Mouse (Mus musculus): Measurements from ENCODE around the gene Slc39a10. TPM values are rescaled to one million over a fixed set of nuclear protein-coding genes. Genes with fewer than 3 reads are reported as not detected.

Slc39a10 gene
- total and polyA plus RNA-seq, 2 experiments from 2014 or later: 52.9 to 85.3 TPM

- H3K27me3 ChIP-seq (ENCODE audit: insufficient read depth, low read length): no peaks in the 10 kb centered on the region
- no peak for TF ChIP-seq CTCF (IDR thresholded peaks at IDR 0.05)
Measured at GRCm38 (mm10) chr1:46922904-46923303, 30.3 kb upstream of the Slc39a10 start.

DNA sequence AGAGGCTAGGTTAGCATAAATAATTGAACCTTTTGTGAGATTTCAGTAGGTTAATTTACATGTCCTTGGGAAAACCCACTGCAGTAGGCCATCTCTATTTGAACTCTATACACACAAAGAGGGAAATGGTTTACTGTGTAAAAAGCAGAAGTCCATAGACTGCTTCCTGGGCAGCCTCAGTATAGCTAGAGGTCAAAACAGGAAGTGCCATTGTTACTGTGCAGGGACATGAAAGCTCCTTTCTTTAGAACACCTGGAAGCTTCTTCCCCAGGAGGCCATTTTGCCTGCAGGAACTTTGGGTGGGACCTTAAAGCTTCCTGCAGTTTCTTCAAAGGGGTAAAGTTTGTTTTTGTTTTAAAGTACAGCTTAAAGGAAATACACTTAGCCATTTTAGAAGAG is 29.0 kb upstream of the Slc39a10 start:
- no peaks in the 10 kb centered on the region for H3K27me3 ChIP-seq (ENCODE audit: insufficient read depth, low read length)
- H3K4me2 ChIP-seq (ENCODE audit: low read depth, low read length, poor library complexity, severe bottlenecking): no peak overlapping the region
- H3K9ac ChIP-seq (replicated peaks; ENCODE audit: low read length, poor library complexity, severe bottlenecking): no peak overlapping the region
- no peaks in the 10 kb centered on the region for H3K36me3 ChIP-seq (ENCODE audit: insufficient read depth, low read length)
- no peaks in the 10 kb centered on the region for H3K9me3 ChIP-seq (ENCODE audit: low read length)
- no peak overlapping the region for H3K4me3 ChIP-seq (ENCODE audit: low read depth, low read length)
- no peak overlapping the region for H3K27ac ChIP-seq (ENCODE audit: low read depth, low read length)
- ATAC-seq (ENCODE audit: low FRiP score) (no peak), DNase-seq (ENCODE audit: low spot score) (no peak)
- no peaks in the 10 kb centered on the region for H3K4me1 ChIP-seq (ENCODE audit: insufficient read depth, low read length)
- no peak for TF ChIP-seq CTCF (IDR thresholded peaks at IDR 0.05)

More at GRCm38 (mm10) chr1:46922904-46923303, 30.3 kb upstream of the Slc39a10 start:
- H3K4me1 ChIP-seq (ENCODE audit: insufficient read depth, low read length): no peaks in the 10 kb centered on the region
- ATAC-seq (ENCODE audit: low FRiP score) (no peak), DNase-seq (ENCODE audit: low spot score) (no peak)
- no peaks in the 10 kb centered on the region for H3K9me3 ChIP-seq (ENCODE audit: low read length)
- H3K27ac ChIP-seq (ENCODE audit: low read depth, low read length): no peak overlapping the region
- WGBS: 90% methylated on average over 7 of the region's 7 CpGs
- H3K4me3 ChIP-seq (ENCODE audit: low read depth, low read length): no peak overlapping the region
- H3K4me2 ChIP-seq (ENCODE audit: low read depth, low read length, poor library complexity, severe bottlenecking): no peak overlapping the region
- no peak overlapping the region for H3K9ac ChIP-seq (replicated peaks; ENCODE audit: low read length, poor library complexity, severe bottlenecking)
- H3K36me3 ChIP-seq (ENCODE audit: insufficient read depth, low read length): no peaks in the 10 kb centered on the region

DNA sequence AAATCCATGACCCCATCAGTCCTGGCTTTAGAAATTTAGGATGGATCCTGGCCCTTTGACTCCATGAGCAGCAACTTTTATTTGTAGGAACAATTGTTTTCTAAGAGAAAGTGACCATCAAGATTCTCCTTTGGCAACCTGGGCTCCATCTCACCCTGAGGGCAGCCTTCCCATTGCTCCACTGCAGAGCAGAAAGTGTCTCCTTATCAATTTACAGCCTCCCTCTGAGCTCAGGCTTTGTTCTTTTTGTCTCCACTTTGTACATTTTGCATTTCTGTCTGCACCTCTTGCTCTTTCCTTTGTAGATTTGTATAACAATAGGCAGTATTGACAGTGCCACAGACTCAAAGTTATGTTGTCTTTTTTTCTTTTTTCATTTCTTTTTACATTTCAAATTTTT is 23.6 kb upstream of the Slc39a10 start:
- DNase-seq (ENCODE audit: low spot score): no peak
- H3K4me2 ChIP-seq (ENCODE audit: low read depth, low read length, poor library complexity, severe bottlenecking): no peak overlapping the region
- no peaks in the 10 kb centered on the region for H3K36me3 ChIP-seq (ENCODE audit: insufficient read depth, low read length)
- no peak for TF ChIP-seq CTCF (IDR thresholded peaks at IDR 0.05)
- H3K9me3 ChIP-seq (ENCODE audit: low read length): no peaks in the 10 kb centered on the region
- no peak overlapping the region for H3K27ac ChIP-seq (ENCODE audit: low read depth, low read length)
- no peak overlapping the region for H3K4me3 ChIP-seq (ENCODE audit: low read depth, low read length)
- ATAC-seq (ENCODE audit: low FRiP score): no peak
- H3K4me1 ChIP-seq (ENCODE audit: insufficient read depth, low read length): no peaks in the 10 kb centered on the region
- H3K27me3 ChIP-seq (ENCODE audit: insufficient read depth, low read length): no peaks in the 10 kb centered on the region
- H3K9ac ChIP-seq (replicated peaks; ENCODE audit: low read length, poor library complexity, severe bottlenecking): no peak overlapping the region

- ATAC-seq (ENCODE audit: low FRiP score): no peak
Measured at GRCm38 (mm10) chr1:46914349-46914748, 21.7 kb upstream of the Slc39a10 start.

DNA sequence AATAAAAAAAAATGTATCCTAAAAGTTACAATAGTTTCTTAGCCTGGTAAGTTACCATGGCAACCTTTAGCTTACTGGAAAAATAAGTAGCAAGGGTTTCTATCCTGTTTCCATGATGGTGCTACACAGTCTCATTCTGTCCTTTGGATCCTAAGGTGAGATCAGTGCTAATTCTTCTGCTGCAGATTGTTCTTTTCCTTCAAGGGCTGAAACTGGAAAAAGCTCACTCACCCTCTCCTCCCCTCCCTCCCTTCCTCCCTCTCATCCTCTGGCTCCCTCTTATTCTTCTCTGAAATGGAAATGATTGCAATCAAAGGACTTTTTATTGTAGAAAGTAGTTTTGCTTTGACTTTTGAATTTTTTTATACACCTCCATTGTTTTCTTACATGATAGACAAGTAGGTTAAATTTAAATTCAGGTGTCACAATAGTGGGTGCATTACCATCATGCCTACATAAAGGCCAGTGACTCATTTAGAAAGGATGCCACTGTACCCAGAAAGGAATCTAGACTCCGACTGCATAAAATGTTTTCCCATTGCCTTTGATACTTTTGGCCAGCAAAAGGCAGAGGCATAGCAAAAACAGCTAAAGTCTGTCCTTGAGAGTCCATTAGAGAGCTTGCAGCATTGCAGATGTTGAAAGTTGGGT is 20.0 kb upstream of the Slc39a10 start:
- no peak overlapping the region for H3K4me2 ChIP-seq (ENCODE audit: low read depth, low read length, poor library complexity, severe bottlenecking)
- ATAC-seq (ENCODE audit: low FRiP score): no peak
- WGBS: 82% methylated on average over 1 of the region's 1 CpGs
- no peaks in the 10 kb centered on the region for H3K27me3 ChIP-seq (ENCODE audit: insufficient read depth, low read length)
- DNase-seq (ENCODE audit: low spot score): peak; percentile 2
- no peak overlapping the region for H3K9ac ChIP-seq (replicated peaks; ENCODE audit: low read length, poor library complexity, severe bottlenecking)
- TF ChIP-seq CTCF (IDR thresholded peaks at IDR 0.05): no peak
- no peak overlapping the region for H3K4me3 ChIP-seq (ENCODE audit: low read depth, low read length)
- H3K9me3 ChIP-seq (ENCODE audit: low read length): no peaks in the 10 kb centered on the region
- no peaks in the 10 kb centered on the region for H3K4me1 ChIP-seq (ENCODE audit: insufficient read depth, low read length)
- no peaks in the 10 kb centered on the region for H3K36me3 ChIP-seq (ENCODE audit: insufficient read depth, low read length)
- H3K27ac ChIP-seq (ENCODE audit: low read depth, low read length): no peak overlapping the region

More at GRCm38 (mm10) chr1:46914349-46914748, 21.7 kb upstream of the Slc39a10 start:
- TF ChIP-seq CTCF (IDR thresholded peaks at IDR 0.05): no peak
- H3K9me3 ChIP-seq (ENCODE audit: low read length): no peaks in the 10 kb centered on the region
- H3K9ac ChIP-seq (replicated peaks; ENCODE audit: low read length, poor library complexity, severe bottlenecking): no peak overlapping the region
- H3K27me3 ChIP-seq (ENCODE audit: insufficient read depth, low read length): no peaks in the 10 kb centered on the region
- DNase-seq (ENCODE audit: low spot score): no peak
- H3K4me1 ChIP-seq (ENCODE audit: insufficient read depth, low read length): no peaks in the 10 kb centered on the region
- no peak overlapping the region for H3K4me2 ChIP-seq (ENCODE audit: low read depth, low read length, poor library complexity, severe bottlenecking)
- 43% methylated on average over 1 of the region's 1 CpGs for WGBS
- no peak overlapping the region for H3K27ac ChIP-seq (ENCODE audit: low read depth, low read length)
- no peak overlapping the region for H3K4me3 ChIP-seq (ENCODE audit: low read depth, low read length)
- no peaks in the 10 kb centered on the region for H3K36me3 ChIP-seq (ENCODE audit: insufficient read depth, low read length)

DNA sequence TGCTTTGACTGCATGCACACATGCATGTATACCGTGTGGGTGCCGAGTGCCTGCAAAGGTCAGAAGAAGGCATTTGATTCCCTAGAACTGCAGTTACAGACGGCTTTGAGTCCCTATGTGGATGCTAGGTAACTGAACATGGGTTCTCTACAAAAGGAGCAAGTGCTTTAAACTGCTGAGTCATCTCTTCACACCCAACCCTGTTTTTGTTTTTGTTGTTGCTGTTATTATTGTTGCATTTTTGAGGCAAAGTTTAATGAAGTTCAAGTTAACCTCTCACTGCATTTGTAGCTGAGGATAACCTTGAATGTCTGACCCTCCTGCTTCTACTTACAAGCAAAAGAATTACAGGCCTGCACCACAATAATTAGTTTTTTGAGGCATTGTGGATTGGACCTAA is 17.5 kb upstream of the Slc39a10 start:
- Histone ChIP-seq H3K27ac (ENCODE audit: low read depth, low read length) (no peak overlapping the region), H3K4me2 (ENCODE audit: low read depth, low read length, poor library complexity, severe bottlenecking) (no peak overlapping the region), H3K27me3 (ENCODE audit: insufficient read depth, low read length) (no peaks in the 10 kb centered on the region), H3K4me1 (ENCODE audit: insufficient read depth, low read length) (no peaks in the 10 kb centered on the region), H3K4me3 (ENCODE audit: low read depth, low read length) (no peak overlapping the region), H3K9me3 (ENCODE audit: low read length) (no peaks in the 10 kb centered on the region), H3K9ac (replicated peaks; ENCODE audit: low read length, poor library complexity, severe bottlenecking) (no peak overlapping the region), H3K36me3 (ENCODE audit: insufficient read depth, low read length) (no peaks in the 10 kb centered on the region)
- WGBS: 90% methylated on average over 3 of the region's 3 CpGs
- ATAC-seq (ENCODE audit: low FRiP score): no peak
- DNase-seq (ENCODE audit: low spot score): no peak
- no peak for TF ChIP-seq CTCF (IDR thresholded peaks at IDR 0.05)
